Mouse (Mus musculus) adrenal gland, postnatal 36 days (tissue): ENCODE results near the gene Dock6. TPM values are rescaled to one million over a fixed set of nuclear protein-coding genes. Genes with fewer than 3 reads are reported as not detected.
"Not testable (repeated sequence)": the region's sequence is repeated elsewhere in the genome, so short reads cannot be mapped to it uniquely, and the experiment has no call there.

ENCODE experiments used
- DNase-seq, 2 experiments: peaks; one replicate each; pipeline ENCODE4 v3.0.0; 2021; ENCODE audit warnings: mixed read lengths in 1 of 2
- total RNA-seq, 2 experiments: library from RNA; stranded (reverse); gene quantifications; 2 replicates each; pipeline ENCODE4 v1.2.3; 2021

The Dock6 gene
- total RNA-seq, 2 experiments from 2014 or later: 31.2 to 40.7 TPM

DNA sequence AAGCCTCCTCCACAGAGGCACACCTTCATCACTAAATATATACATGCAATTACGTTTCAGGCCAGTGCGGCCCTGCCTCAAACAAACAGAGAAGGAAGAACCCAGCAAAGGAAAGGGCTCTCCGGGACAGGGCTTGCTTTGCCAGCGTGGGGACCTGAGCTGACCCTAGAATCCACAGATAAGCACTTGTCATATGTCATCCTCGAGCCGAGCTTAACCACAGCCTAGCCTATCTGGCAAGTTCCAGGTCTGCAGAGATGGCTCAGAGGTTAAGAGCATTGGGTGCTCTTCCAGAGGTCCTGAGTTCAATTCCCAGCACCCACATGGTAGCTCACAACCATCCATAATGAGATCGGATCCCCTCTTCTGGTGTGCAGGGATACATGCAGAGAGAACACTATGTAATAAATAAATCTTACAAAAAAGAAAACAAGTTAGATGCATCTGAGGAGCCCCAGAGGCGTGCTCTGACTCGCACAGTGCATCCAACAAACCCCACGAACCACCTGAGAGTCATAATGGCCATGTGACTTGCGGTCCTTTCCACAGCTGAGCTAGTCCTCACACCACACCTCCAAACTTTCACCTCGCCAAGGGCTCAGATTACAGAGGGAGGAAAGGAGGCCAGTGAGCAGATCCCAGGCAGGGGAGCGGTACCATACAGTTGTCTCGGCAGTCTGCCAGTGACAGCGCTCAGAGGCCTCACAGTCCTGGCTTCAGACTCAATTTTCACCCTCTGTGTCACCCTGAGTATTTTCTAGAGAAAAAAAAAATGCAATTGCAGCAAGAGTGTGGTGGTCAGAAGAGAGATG, 70.6 kb downstream of the Dock6 start:
- no peak for DNase-seq

DNA sequence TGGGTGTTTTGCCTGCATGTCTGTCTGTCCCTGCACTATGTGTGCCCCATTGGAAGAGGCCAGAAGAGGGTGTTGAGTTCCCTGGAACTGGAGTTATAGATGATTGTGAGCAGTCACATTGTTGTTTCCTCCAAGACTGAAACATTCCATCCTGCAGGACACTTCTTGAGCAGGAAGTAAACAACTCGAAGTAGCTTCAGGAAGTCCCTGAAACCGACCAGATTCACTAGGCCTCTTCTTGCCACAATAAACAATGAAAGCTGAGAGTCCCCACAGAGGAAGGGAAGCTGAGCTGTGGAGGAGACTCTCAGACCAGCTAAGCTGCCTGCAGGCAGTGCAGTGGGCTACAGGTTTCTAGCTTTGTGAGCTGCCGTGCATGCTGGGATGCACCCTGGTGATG, 74.7 kb downstream of the Dock6 start:
- no peak for DNase-seq

GRCm38 (mm10) chr9:21774353-21774752, 78.1 kb downstream of the Dock6 start:
- DNase-seq: no peak

- not testable (repeated sequence) for DNase-seq
Observed at GRCm38 (mm10) chr9:21773396-21773795, 79.0 kb downstream of the Dock6 start.

DNA sequence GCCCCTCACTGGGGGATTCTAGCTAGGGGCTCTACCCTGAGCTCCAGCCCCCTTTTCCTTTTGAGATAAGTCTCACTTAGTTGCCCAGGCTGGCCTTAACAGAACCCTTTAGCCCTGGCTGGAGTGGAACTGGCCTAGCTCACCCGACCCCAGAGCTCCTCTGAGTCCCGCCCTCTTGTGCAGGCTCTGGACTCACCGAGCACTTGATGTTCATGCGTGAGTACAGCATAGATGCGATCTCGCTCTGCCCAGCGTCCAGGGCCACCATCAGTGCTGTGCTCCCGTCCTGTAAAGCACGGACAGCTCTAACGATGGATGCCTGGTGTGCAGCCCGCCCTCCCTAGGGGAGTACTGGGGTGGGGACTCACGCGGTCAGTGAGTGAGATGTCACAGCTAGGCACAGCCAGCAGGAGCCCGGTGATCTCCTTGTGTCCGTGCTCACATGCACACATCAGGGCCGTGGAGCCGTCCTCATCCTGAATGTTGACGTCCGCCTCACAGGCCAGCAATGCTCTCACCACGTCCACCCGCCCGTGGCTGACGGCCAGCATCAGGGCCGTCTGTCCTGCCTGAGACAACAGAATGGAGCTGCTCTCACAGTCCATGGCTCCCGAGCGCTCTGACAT, 82.8 kb downstream of the Dock6 start:
- DNase-seq: peak in 1 of 2 experiments; percentile 33

DNA sequence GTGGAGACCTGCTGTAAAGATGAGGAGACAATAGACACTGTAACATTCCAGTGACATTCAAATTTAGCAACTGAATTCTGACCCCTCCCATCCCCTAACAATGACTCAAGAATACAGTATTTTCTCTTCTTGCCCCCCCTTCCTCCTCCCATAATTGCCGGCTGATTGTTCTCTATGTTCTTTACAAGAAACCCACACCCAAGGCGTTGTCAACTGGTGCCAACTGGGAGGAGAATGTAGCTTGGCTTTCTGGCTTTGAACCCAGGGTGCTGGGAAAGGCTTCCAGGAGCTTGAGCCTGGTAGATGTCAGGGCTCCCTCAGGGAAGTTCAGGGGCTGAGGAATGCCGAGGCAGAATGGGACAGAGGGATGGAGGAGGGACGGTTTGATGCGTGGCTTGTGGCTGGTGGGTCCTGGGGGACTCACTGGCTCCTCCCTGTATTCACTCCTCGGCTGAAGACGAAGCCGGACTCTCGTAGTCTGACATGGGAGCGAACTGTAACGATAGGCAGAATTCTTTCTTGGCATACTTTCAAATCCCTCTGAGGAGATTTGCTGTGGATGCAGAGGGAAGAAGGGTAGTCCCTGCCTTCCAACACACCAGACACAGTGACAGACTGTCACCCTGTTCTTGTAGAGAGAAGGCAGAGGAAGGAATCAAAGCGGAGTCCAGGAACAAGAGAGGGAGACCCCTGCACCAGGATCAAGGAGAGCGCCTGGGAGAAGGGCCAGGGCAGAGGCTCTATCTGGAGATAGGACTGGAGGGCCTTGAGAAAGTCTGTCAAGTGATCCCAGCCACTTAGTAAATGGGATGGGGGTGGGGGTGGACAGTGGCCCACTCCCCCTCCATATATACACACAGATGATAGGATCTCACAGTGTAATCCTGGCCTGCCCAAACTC, 83.7 kb downstream of the Dock6 start:
- DNase-seq: no peak

GRCm38 (mm10) chr9:21767896-21768295, 84.5 kb downstream of the Dock6 start:
- DNase-seq: no peak

DNA sequence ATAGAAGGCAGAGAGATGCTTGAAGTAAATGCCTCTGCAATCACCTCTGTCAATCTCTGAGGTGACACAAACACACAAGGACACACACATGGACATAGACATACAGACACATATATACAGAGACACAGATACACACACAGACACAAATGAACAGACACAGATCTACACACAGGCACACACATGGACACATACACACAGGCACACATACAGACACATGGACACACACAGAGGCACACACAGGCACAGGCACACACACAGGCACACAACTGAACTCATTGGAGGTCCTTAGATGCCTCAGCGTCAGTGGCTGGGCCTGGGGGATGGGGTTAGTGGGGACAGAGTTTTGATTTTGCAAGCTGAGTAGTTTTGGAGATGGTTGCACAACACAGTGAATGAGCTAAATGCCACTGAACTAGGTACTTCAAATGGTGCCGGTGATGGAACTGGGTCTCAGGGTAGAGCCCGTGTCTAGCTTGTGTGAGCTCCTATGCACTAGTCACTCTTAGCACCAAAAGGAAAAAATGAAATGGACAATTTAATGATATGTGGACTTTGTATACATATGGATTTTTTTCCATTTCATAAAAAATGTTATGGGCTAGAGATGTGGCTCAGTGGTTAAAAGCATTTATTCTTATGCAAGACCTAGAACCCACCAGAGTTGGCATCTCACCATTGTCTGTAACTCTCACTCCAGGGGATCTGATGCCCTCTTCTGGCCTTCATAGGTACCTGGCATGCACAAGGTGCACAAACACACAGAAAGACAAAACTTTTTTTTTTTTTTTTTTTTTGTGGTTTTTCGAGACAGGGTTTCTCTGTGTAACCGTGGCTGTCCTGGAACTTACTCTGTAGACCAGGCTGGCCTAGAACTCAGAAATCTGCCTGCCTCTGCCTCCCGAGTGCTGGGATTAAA, 88.1 kb downstream of the Dock6 start:
- DNase-seq: peak in 1 of 2 experiments; percentile 27

DNA sequence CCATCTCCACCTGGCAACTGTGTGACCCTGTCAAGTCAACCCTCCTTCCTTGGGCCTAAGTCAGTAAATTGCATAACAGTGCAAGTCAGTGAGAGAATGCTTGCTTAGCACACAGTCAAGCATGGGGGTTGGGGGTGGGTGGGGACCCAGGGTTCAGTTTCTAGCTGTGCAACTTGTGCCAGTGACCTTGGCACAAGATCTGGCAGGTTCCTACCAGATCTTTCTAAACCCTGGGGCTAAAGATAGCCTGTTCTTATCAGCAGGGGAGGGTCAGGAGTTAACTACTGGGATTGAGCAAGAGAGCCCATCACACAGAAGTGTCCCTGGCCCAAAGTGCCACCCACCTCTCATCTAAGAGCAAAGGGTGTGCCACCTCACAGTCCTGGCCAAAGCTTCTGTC, 90.3 kb downstream of the Dock6 start:
- DNase-seq: peak in 1 of 2 experiments; percentile 42

DNA sequence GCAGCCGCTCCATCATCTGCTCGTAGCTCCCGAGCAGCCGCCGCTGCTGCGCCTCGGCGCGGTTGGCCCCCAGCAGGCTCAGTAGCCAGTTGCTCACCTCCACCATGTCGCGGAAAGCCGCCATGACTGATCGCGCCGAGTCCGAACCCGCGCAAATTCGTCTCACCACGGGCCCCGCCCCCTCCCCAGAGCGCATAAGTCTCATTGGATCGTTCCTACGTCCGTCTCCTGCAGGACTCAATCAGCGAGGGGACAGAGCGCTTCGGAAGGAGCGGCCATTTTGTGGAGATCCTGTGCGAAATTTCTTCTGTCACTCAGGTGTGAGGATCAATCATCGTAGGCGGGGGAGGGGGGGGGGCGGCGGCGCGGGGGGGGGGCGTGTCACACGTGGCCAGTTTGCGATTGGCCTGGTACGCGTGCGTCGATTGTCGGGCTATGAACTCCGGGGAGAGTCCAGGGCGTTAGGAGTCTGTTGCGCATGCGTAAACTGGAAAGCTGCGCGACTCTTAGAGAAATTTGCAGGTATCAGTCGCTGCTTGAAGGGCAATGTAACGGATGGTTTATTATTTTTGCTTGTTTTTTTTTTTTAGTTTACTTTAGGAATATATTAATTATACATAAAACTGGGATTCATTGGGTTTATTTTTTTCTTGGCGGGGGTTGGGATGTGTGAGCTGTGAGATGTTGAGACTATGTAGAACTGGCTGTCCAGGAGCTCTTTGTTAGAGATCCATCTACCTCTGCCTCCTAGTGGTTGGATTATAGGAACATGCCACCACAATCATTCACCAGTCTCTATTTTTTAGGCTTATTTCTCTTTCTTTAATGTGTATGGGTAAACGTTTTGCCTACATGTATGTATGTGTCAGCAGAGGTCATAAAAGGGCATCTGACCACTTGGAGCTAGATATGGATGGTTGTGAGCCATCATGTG, 92.0 kb downstream of the Dock6 start, which contains the start of gene Spc24:
TSS of gene Spc24 (minus strand) at position 149 of the 934 bp plus-strand sequence.
- peak; percentile 93 to 95 for DNase-seq

GRCm38 (mm10) chr9:21759718-21760117, 92.7 kb downstream of the Dock6 start:
- no peak for DNase-seq

GRCm38 (mm10) chr9:21758576-21759529, 93.6 kb downstream of the Dock6 start:
- DNase-seq: no peak

DNA sequence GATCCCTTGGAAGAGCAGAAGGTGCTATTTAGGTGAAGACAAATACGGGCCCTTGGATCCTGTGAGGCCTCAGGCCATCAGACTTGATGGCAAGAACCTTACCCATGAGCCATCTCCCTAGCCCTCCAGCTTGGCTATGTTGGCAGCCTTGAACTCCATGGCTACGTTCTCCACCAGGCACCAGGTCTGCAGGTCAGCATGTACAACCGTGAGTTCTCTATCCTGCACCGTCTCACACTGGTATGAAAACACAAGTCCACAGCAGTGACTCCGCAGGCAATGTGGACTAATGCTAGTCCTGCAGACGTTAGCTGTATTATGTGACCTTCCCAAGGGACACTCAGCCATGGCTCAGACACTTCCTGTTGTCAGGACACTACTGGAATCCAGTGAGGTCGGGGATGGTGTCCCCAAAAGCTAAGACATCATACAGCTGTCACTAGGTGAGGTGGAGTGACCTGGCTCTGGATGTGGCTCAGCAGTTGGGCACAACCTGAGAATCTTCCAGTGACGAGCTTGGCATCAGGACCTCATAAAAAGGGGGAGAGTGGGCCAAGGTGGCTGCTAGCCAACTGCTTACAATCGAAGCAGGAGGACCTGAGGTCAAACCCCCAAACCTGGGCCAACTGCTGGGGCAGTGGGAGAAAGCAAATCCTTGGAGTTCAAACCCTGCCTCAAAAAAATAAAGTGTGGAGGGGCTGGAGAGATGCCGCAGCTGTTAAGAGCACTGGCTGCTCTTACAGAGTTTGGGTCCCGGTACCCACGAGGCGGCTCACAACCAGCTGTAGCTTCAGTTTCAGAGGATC, 97.7 kb downstream of the Dock6 start:
- peak in 1 of 2 experiments; percentile 15 for DNase-seq

- peak; percentile 89 to 92 for DNase-seq
Observed at GRCm38 (mm10) chr9:21754003-21754402, 98.4 kb downstream of the Dock6 start.

DNA sequence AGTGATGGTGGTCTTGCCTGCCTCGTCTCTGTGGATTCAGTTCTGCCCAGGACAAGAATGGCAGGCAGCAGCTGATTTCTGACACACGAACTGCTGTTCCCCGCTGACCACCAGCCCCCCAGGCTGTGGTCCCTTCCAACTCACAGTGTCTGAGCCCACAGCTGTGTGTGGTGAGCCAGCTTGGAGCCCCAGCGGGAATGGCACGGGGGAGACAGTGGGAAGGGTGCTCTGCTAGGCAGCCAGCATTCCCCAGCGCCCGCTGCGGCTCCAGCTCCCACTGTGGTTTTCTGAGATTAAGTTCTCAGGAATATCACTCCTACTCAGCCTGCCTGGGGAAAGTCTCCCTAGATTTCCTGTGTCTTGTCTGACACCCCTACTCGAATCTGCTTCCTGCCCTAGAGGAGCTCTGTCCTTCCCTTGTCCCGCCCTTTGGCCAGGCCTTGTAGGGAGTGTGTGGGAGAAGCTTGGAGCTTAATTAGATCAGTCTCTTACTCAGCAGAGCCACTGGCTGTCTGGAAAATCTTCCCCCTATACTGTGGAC, 100.1 kb downstream of the Dock6 start:
- peak; percentile 51 to 56 for DNase-seq

GRCm38 (mm10) chr9:21751347-21751746, 101.1 kb downstream of the Dock6 start:
- DNase-seq: peak; percentile 80

DNA sequence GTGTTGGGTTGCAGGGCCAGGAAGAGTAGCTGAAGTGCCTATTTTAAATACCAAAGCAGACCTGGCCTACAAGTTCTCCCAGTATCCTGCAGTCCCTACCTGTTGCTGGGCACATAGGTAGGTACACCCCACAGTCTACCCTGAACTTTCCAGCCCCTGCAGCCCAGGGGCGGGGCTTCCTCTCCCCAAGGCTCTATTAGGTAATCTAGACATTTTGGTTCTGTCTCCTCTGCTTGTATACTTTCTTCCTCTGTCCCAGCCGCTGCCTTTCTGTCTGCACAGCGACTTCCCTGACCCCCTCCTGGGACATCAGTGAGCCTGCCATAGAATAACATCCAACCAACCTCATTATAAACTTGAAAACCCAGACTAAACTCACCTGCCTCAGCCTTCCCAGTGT, 102.1 kb downstream of the Dock6 start:
- peak in 1 of 2 experiments; percentile 32 for DNase-seq
